Mouse (Mus musculus) embryo, embryonic 11 days (tissue): ENCODE data around the gene Cyp1b1.

Experiments
- DNase-seq: peaks from one replicate; pipeline ENCODE4 v3.0.0-alpha.2; 2015

Cyp1b1 gene

DNA sequence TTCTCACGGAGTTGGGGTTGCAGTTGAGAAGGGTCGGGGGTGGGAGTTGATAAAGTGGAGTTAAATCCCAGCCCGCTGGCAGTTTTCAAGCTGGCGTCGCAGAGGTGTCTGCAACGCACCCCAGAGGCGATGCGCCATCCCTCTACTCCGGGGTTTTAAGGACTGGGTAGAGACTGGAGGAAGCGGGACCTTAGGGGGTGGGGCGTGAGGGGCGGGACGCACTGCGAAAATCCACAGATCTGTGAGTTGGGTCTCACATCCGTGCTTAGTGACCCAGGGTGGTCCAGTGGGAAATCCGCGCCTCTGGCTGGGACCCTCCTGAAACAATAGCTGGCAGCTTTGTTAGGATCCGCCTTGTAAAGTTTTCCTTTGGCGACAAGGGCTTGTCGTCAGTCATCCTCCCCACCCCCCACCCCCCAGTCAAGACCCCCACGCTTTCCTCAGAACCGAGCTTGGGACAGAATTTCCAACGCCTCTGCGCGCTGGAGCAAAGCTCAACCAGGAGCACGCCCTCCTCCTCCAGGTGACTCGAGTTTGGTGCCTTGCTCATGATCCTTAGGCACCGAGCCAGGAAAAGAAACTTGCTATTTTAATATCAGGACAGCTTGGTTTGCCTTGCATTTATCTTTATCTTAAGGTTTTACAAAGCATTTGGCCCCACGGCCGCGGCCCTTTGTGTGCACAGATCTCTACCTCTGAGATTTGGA, at the start of gene Cyp1b1:
TSS of gene Cyp1b1 (minus strand) at position 131 of the 707 bp plus-strand sequence.
- DNase-seq = peak; percentile 54

DNA sequence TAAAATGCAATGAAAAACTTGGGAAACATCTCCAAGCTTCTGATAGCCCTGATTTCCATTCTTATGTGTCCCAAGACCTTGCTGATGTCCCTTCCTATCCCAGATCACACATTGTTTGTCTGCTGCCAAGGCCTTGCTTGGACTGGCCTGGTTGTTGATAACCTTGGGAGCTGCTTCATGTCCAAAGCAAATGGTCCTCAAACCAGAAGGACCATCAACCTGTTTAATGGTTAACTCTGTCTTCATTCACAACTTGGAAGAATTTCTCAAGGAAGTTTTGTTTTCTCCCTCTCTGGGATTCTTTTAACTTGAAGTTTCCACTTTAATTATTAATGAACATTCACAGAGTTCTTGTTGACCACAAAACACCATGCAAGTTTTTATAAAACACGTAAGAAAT, 47.0 kb upstream of the Cyp1b1 start:
- DNase-seq = no peak

DNA sequence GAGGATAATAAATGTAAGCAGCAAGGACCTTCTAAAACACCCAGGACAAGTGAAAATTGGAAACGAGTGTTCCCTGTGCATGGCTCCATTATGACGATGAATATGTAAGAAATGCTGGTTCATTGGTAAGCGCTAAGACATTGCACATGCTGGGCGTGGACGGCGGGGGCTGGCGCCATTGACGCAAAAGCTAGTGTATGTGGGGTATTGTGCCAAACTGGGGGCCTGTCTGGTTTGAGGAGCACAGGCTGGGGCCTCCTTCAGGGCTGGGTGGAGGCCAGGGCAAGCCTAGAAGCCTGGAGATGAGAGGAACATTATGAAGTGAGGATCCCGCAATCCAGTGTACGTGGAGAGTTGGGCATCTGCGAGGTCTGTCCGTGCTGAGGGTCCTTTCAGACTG, 39.0 kb upstream of the Cyp1b1 start:
- DNase-seq = no peak

DNA sequence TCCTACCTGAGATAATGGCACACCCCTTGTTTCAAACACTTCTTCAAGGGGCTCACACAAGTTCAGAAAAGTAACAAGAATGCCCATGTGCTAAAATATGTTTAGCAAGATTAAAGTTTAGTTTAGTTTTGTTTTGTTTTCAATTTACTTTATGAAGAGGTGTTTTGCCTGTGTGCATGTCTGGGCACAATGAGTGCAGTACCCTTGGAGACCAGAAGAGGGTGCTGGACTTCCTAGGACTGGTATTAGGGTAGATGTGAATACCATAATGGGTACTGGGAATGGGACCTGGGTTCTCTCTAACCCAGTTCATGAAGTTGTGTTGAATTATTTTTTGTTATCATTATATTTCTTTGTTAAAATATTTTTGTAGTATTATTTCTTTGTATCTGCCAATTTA, 38.0 kb upstream of the Cyp1b1 start:
- no peak for DNase-seq

DNA sequence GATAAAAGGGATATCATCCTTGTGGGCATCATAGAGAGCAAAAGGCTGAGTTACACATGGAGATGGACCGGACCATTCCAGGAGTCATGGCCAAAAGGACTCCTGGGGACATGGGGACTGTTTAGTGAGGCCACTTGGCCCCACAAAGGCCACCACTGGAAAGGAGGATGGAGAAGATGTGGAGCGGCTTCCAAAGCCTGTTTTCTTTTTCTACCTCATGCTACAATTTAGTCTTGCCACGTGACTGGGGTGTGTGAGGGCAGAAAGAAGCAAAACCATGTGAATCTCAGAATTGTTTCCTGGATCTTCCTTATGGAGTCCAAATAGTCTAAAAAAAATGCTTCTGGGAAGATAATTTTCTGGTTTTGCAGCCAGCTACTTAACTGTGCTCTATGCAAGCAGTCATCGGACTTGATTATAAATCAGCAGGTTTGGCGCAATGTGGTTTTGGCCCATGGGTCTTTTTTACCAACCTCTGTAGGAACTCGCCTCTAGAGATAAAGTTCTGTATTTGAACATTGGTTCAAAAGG, 36.9 kb upstream of the Cyp1b1 start:
- no peak for DNase-seq

DNA sequence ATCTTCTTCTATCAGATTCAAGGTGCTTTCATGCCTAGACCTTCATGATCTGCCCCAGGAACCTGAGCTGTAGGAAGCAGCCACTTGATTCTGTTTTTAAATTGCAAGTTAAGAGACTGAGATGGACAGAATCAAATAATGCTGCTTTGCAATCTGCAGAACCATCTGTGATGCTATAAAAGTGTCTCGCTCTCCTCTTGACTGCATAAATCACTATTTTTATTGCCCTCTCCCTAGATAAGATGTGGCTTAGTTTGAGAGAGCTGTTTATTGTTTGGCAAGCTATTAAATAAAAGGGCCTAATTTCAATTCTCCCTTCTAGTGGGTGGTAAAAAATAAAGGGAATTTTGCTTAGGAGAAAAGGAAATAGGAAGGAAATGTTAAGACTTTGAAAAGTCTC, 34.8 kb upstream of the Cyp1b1 start:
- no peak for DNase-seq

DNA sequence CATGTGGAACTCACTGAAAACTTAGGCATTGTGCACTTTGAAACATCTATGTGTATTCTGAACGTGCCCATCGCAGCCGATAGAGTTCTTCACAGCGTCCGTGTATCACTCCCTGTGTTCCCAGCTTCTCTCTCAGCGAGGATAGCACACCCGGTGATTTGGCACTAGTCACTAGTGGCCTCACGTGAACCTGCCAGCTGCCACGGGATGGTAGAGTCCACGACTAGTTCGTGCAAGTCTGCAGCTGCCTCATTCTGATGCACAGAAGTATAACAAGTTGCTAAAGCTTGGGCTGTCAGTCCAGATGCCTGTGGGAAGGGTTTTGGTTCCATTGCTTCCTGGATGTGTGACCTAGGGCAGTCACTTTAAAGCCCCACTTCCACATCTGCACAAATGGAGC, 32.1 kb upstream of the Cyp1b1 start:
- DNase-seq = no peak

DNA sequence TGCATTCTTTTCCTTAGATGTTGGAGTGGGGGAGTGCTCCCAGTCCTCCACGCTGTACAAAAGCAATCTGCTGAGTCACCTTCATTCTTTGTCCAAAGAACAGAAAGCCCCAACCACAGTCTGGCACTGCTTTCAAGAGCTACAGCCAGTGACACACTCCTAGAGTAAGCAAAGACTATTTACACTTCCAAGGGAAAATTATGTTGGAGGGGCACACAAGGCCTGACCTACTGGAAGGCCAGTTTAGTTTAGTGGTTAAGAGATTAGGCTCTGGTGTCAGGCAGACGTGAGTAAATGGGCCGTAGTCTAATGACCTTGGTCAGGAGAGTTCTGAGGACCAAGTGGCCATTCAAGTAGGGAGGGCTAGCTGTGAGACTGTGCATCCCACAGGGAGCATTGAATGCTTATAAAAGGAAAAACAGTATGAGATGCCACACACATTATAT, 31.3 kb upstream of the Cyp1b1 start:
- peak; percentile 66 for DNase-seq

DNA sequence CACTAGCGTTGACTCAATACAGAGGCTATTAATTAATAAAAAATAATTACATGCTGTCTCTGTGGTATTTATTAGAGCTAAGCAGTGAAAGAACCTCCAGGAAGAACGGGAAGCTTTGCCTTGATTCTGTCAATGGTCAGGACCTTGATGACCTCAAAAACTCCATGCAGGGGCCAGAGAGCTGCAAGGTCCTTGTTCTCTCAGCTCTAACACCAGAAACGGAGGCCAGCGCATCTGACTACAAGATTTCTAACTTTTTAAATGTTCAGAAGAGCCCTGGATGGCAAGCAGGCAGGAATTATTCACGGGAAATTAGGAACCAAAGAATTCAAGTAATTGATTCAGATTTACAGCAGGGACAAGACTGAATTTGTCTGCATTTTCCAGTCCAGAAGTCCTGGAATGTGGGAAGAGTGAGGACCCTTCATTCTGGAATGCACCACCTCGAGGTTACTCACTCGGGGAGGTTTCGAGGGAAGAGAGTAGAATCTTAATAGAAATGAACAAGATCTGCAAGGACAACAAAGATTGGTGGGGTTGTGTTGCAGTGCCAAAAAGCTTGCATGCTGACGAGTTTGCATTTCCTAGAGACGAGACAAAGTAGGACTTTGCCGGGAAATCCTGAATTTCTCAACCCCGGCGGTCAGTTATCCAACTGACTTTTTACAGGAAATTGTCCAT, 30.3 kb upstream of the Cyp1b1 start:
- DNase-seq = no peak

DNA sequence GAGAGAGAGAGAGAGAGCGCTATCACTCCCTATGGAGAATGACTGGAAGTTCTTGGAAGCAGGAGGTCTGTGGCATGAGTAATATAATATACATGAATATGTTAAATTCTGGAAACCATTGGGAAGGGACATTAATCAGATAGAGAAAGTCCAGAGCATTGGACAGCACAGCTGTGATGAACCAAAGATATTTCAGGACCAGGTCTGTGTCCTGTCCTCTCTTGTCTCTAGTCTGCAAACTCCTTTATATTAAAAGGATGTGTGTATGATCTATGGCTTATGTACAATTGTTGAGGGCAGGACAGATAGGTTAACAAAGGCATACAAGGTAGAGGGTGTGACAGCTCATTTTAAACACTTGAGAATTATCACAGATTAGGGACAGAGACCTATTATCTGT, 28.6 kb upstream of the Cyp1b1 start:
- DNase-seq = no peak

DNA sequence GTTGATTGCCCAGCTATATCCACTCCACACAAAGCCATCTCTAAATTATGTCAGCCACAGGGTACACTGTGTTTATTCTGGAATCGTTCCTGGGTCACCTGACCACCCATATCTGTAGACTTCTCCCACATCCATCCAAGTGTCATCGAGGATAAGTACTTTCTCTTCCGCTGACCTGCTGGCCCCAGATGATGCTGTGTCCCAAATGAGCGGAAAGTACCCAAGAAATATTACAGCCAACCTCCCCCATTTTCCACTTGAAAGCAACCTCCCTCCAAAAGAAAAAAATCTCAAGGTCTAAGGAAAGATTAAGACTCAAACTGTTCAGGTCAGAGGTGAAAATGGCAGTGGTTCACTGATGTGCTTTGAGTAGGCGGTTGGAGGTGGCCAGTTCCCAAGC, 27.8 kb upstream of the Cyp1b1 start:
- no peak for DNase-seq

DNA sequence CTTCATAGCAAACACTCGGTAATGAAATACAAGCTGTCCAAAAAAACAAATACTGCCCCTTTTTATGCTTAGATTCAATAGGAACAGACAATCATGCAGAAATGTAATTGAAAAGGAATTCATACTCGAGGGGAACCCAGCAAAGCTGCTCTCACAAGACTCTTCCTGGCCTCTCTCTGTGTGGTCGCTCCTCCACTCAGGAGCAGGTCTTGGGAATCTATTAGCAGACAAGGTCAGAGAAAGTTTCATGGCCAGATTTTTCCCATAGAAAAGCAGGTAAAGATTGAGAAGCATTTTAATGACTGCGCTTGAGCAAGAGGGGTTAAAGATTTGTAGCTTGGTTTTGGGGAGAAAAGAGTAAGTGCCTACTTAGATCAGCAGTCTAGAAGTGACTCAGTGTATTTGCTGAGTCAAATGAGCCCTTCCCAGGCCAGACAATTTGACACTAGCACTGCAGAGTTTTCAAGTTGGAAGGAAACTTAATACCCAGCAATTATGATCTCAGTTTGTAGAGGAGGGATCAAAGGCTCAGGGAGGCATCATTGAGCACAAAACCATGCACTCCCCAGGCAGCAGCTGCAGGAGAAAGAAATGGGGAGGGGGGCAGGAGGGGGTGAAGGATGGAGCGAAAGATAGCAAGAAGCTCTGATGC, 24.1 kb upstream of the Cyp1b1 start:
- peak; percentile 52 for DNase-seq

DNA sequence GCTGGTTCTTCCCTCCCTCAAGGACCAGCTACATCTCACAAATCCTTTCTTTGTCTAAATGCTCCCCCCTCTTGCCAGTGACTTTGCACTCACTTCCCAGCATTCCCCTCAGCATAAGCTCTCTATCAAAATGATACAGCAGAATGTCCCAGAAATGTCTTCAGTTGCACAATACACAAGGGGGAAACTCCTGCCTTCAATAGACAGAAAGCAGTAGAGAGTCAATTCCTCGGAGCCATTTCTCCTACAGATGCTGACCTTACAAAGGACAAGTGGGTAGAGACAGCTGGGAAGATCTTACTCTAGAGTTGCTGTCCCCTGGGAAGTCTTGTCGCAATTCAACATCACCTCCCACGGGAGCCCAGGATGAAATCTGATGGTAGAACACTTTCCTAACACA, 22.7 kb upstream of the Cyp1b1 start:
- no peak for DNase-seq

DNA sequence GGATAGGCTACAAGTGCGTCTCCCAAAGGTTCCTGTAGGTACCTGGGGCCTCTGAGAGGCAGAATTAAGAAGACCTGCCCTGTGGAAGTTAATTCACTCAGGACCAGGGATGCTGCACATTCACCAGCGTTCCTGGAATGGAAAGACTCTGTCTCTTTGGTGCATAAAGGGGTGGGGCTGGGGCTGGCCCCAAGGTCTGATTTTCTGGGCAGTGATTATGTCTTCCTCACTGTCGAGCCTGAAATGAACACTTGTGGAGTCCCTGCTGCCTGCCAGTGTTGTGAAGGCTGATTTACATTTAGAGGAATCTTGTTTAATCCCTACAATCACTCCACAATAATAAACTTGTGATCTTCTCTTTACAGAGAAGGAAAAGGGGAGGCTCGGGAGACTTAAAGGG, 18.2 kb upstream of the Cyp1b1 start:
- no peak for DNase-seq

DNA sequence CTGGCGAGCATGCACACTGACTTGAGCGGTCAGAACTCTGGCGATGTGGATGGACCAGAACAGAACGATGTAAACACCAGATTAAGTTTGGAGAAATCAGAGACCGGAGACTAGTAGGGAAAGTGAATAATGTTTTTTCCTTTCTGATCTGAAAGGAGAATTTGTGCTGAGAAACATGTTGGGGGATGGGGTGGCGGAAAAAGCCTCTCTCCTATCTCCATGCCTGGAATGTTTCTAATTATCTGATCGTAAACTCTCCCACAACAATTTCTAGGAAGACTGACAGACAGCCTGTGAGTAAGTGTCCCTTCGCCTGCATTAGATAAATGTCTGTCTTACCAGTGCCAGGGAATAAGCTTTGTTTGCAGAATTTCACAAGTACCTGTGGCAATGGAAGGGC, 16.1 kb upstream of the Cyp1b1 start:
- DNase-seq = no peak

DNA sequence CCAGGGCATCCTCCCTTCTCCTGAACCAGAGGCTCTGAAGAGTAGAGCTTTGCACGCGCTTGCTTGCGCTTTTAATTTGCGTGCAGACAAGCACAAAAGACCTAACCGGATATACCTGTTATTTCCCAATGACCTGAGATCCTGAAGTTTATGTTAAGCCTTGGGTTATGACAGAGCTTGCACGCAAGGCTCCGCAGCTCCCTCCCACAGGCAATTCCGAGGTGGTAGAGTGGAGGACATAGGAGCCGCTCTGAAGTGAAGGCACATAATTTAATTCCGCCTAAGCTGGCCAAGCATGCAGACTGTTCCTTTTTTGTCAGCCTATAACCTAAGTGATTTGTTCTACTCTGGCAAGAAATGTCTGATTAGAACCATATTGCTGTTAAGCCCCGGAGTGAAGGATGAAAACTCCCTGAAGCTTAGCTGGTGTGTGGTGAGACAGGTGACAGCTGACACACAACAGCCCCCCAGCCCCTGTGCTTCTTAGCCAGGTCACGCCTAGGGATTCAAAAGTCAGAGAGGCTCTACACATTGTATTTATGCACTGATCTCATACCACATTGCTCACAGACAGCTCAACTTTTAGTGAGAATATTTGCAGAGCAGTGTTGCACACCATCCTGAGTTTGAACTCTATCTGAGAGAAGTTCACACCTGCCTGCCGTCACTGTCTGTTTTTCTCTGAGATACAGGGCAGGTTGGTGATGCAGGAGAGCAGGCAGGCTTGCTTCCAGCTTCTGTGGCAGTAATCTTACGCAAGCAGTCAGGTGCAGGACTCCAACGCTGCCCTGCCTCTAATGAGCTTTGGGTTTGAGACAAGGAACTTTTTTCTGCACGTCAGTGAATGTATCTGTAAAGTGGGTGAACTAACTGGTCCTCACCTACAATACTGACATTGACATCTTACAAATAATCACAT, 14.0 kb upstream of the Cyp1b1 start:
- peak; percentile 60 for DNase-seq

DNA sequence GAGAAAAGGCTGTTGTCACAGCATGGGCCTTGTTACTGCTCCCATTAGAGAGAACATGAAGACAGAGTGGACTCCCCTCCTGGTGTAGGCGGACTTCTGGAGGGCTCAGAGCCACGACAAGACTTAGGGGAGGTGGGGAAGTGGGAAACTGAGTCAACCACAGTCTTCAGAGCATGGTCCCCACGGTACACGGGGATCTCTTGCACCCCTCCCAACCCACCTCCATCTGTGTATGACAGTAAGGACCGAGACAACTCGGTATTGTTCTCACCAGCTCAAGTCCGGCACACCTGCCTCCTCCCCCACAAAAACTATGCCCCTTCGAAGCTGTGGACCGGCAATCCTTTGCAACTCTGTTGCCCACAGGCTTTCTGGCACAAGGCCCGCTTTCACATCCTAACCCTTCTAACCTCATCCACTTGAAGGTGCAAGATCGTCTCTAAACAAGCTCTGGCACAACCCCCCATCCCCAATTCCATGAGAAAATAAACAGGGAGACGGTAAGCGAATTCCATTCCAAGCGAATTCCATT, 13.3 kb upstream of the Cyp1b1 start:
- no peak for DNase-seq

DNA sequence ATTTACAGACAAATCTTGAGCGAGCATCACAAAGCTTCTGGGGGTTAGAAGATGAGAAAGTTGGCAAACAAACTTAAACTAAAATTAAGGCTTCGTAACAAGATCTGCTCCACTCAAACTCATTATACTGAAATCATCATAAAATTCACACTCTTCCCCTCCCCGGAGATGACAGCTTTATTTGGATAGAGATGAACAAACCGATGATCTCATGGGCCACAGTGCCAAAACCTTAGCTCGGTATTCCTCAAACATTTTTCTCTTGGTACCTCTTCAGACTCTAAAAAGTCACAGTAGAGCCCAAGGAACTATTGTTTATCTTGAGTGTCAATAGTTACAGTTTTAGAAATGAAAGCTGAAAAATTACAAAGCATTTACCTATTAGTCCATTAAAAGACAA, 11.8 kb upstream of the Cyp1b1 start:
- no peak for DNase-seq

DNA sequence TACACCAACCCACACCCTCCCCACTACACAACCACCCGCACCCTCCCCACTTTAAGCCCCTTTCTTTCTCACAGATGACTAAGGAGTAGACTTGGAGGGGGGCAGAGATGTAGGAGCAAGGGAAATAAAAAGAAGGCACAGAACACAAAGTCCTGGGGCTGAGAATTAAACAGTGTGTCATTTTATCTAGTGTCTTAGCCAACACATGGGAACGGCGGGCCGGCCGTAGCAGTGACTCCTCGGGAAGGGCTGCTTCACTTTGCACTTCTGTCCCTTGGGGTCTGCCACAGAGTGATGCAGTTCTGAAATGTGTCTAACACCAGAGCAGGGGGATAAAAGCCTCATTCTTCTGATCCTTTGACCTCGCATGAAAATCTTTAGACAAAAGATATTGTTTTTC, 5.8 kb upstream of the Cyp1b1 start:
- no peak for DNase-seq

DNA sequence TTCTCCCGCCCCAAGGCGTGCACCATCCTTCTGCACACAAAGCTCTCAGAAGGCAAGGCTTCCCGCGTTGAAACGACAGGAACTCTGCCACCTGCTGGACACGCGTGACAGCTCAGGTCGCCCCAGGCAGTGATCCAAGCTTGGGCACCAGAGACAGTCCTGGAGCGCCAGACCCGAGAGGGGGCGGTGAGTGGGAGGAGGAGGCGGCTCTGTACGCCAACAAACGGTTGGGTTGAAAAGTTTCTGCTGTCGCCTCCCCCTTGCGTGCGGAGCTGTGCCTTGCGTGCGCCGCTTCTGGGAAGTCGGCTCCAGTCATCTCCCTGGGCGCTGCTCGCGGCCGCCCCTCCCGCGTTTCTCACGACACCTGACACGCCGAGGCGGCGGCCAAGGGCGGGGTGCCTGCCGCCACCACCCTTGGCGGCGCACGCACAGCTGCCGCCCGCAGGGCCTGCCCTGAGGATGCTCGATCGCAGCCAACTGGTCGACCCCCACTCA, 835 bp upstream of the Cyp1b1 start:
- peak; percentile 95 for DNase-seq

DNA sequence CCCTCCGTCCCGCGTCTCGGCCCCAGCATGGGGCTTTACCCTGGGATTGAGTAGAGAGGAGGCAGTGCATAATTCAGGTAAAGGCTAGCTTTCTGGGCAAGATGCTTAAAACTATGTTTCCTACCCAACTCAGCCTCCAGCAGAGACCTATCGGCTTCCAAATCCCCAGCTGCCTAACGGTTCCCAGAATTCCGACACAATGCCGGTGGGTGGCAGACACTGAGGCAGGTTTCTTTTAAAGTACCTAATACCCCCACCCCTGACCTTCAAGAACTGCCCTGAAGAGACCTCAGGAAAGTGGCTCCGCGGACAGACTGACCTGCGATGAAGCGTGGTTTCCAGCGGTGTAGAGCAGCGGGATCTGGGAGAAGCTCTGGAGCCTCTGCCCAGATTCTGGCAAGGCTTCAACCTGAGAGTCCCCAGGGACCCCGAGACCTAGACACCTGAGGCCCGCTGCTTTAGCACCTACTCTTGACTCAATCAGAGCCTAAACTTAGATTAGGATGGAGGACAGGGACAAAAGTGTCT, 429 bp downstream of the Cyp1b1 start:
- peak; percentile 31 for DNase-seq
